ENCODE assay signal across 15 mouse cellular contexts in the genomic region with DNA sequence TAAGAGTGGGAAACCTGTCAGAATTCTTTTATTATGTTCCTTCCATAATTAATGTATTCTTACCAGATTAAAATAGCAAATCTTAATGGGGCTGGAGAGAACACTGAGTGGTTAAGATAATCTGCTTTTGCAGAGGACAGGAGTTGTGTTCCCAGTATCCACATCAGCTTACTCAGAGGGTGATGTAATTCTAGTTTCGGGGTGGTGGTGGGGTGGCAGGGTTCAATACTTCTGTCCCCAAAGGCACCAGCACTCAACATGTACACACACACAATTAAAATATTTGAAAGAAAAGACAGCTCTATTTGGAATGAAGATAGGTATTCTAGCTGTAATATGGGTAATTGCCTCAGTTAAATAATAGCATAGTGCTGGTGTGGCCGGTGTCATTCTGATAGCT.
"Had no signal": no experiment of that assay in that cellular context is flagged by ENCODE, and none has a peak within 500 bp of the region (broad histone marks: within the 10 kb centered on the region; RNA-seq: fewer than 3 reads in every experiment).

No protein-coding gene starts in this region.

- H3K27ac ChIP-seq: lung, embryonic 15.5 days; macrophage; midbrain, embryonic 13.5 days; midbrain, embryonic 15.5 days; neural tube, embryonic 12.5 days had no signal

- H3K27me3 ChIP-seq: lung, embryonic 15.5 days; megakaryocyte, embryonic 14.5 days; midbrain, embryonic 13.5 days; midbrain, embryonic 15.5 days; neural tube, embryonic 12.5 days had no signal

- H3K36me3 ChIP-seq: lung, embryonic 15.5 days; midbrain, embryonic 13.5 days; midbrain, embryonic 15.5 days; neural tube, embryonic 12.5 days had no signal

- H3K9ac ChIP-seq: lung, embryonic 15.5 days; midbrain, embryonic 13.5 days; midbrain, embryonic 15.5 days; neural tube, embryonic 12.5 days had no signal

- H3K4me2 ChIP-seq: lung, embryonic 15.5 days; midbrain, embryonic 11.5 days; midbrain, embryonic 13.5 days; midbrain, embryonic 15.5 days; neural tube, embryonic 12.5 days had no signal

- H3K4me3 ChIP-seq: lung, embryonic 15.5 days; megakaryocyte, embryonic 14.5 days; midbrain, embryonic 13.5 days; midbrain, embryonic 15.5 days; neural tube, embryonic 12.5 days had no signal

- ATAC-seq: lung, postnatal 0 days; midbrain, embryonic 13.5 days; midbrain, embryonic 15.5 days had no signal

- DNase-seq: lung, adult 2 months; lung, postnatal 14 days; lung, postnatal 36 days; right cerebral cortex, postnatal 14 days; thymus, adult 2 months; thymus, postnatal 25 days; thymus, postnatal 4 days had no signal

- H3K4me1 ChIP-seq: lung, embryonic 15.5 days; midbrain, embryonic 13.5 days; midbrain, embryonic 15.5 days; neural tube, embryonic 12.5 days had no signal

- H3K9me3 ChIP-seq: lung, embryonic 15.5 days; megakaryocyte, embryonic 14.5 days; midbrain, embryonic 13.5 days; midbrain, embryonic 15.5 days; neural tube, embryonic 12.5 days had no signal
